Mouse (Mus musculus): ENCODE measurements around the gene Aco2.

GRCm38 (mm10) chr15:81847861-81848260, 24.2 kb upstream of the Aco2 start:
- no peak for TF ChIP-seq CTCF (IDR thresholded peaks at IDR 0.05; ENCODE audit: insufficient read depth, low read length)
- no peak for TF ChIP-seq POLR2A (IDR thresholded peaks at IDR 0.05; ENCODE audit: borderline replicate concordance, extremely low read depth, low read depth, low read length)
